Mouse (Mus musculus): Measurements from ENCODE around the gene Tab1.
A peak's percentile ranks its signal among the peaks of the same experiment; 100 is the strongest.

Gene Tab1

GRCm38 (mm10) chr15:80169484-80169883, 36.6 kb downstream of the Tab1 start:
- DNase-seq = peak; percentile 58 to 72

GRCm38 (mm10) chr15:80170357-80170756, 37.4 kb downstream of the Tab1 start:
- no peak for DNase-seq

- peak in 1 of 2 experiments; percentile 37 for DNase-seq
Measured at GRCm38 (mm10) chr15:80171286-80171685, 38.4 kb downstream of the Tab1 start.

- DNase-seq = no peak
Measured at GRCm38 (mm10) chr15:80171791-80172190, 38.9 kb downstream of the Tab1 start.

GRCm38 (mm10) chr15:80173001-80173771, 40.3 kb downstream of the Tab1 start, which contains the start of gene Mgat3:
Gene Mgat3, plus strand, starts transcription at chr15:80173721.
- DNase-seq = peak in 1 of 2 experiments; percentile 35

- no peak for DNase-seq
Measured at GRCm38 (mm10) chr15:80173781-80174597, 41.1 kb downstream of the Tab1 start.

GRCm38 (mm10) chr15:80174598-80174875, 41.6 kb downstream of the Tab1 start:
- no peak for DNase-seq

GRCm38 (mm10) chr15:80175316-80175715, 42.4 kb downstream of the Tab1 start:
- DNase-seq = no peak

GRCm38 (mm10) chr15:80175756-80176155, 42.8 kb downstream of the Tab1 start:
- no peak for DNase-seq

- no peak for DNase-seq
Measured at GRCm38 (mm10) chr15:80181561-80181960, 48.6 kb downstream of the Tab1 start.

- no peak for DNase-seq
Measured at GRCm38 (mm10) chr15:80182072-80182700, 49.3 kb downstream of the Tab1 start.

- no peak for DNase-seq
Measured at GRCm38 (mm10) chr15:80188927-80189326, 56.0 kb downstream of the Tab1 start.

GRCm38 (mm10) chr15:80190075-80190474, 57.1 kb downstream of the Tab1 start:
- no peak for DNase-seq

GRCm38 (mm10) chr15:80191585-80192245, 58.8 kb downstream of the Tab1 start:
- no peak for DNase-seq

- no peak for DNase-seq
Measured at GRCm38 (mm10) chr15:80192246-80192585, 59.3 kb downstream of the Tab1 start.

GRCm38 (mm10) chr15:80192847-80193246, 59.9 kb downstream of the Tab1 start:
- no peak for DNase-seq

- no peak for DNase-seq
Measured at GRCm38 (mm10) chr15:80199556-80199955, 66.6 kb downstream of the Tab1 start.

- DNase-seq = no peak
Measured at GRCm38 (mm10) chr15:80202111-80202775, 69.3 kb downstream of the Tab1 start.

GRCm38 (mm10) chr15:80203406-80203805, 70.5 kb downstream of the Tab1 start:
- no peak for DNase-seq

- DNase-seq = no peak
Measured at GRCm38 (mm10) chr15:80206057-80206565, 73.2 kb downstream of the Tab1 start.

- DNase-seq = no peak
Measured at GRCm38 (mm10) chr15:80208446-80208845, 75.5 kb downstream of the Tab1 start.
